Mouse (Mus musculus) kidney, postnatal 4 days (tissue): ENCODE measurements around the gene Mitf.

Experiments
- DNase-seq, 2 experiments: peaks; one replicate each; pipeline ENCODE4 v3.0.0; 2021; ENCODE audit warnings: mixed read lengths in 2 of 2

The Mitf gene

DNA sequence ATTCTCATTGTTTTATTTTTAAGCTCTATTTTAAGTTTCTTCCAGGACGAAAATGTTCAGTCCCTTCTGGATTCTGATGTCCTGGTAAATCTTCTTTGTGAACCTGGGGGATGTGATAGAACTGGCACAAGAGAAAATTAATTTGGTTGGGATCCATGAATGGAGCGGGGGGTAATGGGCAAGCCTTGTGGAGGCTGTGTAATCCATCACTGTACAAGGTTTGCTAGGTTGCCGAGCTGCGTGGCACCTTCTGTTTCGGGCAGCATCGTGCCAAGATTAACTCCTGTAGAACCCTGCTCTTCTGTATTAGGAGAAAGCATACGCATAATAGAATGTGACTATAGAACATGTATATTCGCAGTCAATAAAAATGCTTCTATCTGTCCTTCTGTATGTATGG, 76.1 kb downstream of the Mitf start:
- no peak for DNase-seq

DNA sequence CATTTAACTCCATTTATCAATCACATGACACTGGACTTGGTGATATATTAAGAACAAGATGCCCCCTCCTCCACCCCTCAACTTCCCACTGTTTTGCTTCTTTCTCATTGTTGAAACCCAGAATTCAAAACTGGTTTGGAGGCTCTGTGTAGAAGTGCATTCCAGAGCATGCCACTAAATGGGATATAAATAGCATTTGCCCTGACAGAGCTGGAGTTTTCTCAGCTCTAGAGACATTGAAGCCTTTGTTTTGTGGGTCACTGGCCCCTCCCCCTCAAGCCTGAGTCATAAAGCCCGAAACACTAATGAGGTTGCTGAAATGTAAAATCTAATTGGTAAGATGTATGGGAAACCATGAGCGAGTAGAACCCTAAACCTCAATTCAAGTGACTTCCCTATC, 76.6 kb downstream of the Mitf start:
- peak; percentile 12 to 48 for DNase-seq

DNA sequence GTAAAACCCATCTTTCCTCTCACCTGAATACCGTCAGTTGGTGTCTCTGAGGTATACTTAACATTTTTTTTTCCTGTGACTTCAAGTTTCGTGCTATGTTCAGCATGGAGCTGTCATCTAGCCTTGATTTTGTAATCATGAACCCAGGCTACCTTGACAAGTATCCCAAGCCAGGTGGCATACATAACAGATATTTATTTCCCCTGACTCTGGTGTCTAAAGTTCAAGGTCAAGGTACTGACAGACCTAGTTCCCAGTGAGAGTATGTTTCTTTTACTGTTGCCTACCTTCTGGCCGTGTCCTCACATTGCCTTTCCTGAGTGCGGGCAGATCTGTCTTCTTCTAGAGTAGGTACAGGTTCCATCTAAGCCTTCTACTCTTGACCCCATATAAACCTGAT, 78.1 kb downstream of the Mitf start:
- DNase-seq = no peak

DNA sequence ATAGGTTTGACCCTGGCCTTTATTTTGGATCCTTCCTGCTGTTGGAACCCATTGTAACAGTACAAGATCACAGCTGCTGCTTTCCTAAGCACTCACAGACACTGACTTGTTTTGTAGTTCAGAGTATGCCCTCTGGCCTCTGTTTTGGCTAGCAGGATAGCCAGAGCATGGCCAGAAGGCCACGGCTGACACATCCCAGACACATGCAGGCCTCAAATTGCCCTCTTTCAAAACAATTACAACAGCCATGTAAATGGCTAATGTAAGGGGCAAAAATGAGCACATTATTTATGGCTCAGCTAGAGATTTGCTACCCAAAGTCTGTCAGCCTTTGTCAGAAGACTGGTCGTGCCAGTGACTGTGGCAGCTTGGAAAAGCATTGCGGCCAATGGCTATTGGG, 78.8 kb downstream of the Mitf start:
- no peak for DNase-seq

DNA sequence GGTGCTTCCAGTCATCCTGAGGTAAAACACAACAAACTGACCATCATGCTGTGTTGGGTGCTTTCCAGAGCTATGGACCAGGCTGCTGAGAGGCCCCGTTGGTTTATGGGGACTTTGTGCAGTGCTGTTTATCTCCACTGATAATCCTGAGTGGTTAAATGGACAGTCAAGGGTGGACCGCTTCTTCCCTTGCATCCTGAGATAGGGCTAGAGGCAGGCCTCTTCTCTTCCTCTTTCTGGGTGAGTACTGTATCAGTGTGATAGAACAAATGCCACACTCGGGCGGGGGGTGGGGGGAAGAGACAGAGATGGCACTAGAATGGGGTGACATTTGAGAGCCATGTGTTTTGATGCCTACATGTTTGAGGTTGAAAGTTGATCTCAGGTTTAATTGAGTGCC, 81.0 kb downstream of the Mitf start:
- no peak for DNase-seq

DNA sequence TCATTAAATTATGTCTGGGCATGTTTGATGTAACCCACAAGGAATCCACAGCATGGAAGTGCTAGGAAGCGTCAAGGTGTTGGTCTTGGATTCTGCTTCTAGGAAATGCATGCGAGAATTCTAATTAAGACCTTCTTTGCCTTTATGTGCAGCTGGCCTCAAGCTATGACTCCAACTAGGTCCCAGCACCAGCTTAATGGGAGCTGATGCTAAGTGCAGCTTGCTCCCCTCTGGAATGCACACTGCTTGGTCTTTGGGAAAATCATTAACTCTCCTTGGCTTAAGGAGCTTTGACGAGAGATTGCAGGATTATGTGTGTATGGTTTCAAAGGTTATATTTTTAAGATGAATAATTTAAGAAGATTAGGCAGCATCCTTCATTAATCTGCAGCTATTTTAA, 81.7 kb downstream of the Mitf start:
- peak; percentile 23 to 51 for DNase-seq

DNA sequence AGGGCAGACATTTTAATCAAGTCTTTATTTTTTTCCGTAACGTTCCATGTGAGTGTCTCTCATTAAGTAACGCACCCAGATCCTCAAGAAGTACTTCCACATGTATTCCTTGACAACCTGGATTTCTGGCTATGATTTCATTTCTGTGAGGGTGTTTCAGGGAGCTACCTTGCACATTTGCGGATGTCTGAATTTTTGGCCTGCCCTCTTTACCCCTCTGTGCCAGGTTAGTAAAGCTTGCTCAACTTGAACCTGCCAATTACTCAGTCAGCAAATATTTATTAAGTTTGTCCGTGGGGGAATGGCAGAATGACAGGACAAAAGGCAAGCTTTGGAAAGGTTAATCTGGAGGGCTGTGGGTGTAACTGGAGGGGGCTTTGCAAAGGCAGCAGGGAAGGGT, 86.7 kb downstream of the Mitf start:
- no peak for DNase-seq

DNA sequence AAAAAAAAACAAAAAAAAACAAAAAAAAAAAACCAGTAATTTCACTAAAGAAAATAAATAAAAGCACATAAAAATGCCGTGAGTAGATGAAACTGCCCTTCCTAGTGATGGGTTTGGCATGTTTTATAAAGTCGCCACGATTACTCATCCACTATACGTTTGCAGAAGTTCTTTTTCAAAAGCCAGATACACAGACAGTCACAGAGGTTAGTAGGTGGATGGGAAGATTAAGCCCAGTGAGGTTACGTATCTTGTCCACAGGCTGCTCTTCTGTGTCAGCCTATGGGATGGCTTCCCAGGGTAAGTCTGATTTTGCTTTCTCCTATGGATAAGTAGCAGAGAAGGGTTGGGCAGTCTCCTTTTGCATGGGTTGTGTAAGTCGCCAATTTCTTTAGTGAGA, 90.3 kb downstream of the Mitf start:
- no peak for DNase-seq

DNA sequence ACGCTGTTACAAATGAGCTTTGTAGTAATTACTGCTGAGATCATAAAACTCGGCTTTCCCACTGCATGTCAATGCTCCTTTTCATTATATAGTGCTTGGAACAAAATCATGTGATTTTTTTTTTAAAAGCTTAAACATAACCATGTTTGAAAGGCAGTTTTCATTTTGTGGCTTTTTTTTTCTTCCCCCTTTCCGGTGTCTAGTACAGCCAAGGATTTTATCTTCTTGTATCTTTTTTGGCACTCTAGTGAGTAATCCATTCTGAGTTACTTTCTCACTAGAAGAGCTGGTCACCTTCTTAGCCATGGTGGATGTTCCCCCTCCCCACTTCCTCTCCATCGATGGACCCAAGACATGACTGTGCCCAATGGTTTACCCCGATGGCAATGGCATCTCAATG, 91.2 kb downstream of the Mitf start:
- no peak for DNase-seq

DNA sequence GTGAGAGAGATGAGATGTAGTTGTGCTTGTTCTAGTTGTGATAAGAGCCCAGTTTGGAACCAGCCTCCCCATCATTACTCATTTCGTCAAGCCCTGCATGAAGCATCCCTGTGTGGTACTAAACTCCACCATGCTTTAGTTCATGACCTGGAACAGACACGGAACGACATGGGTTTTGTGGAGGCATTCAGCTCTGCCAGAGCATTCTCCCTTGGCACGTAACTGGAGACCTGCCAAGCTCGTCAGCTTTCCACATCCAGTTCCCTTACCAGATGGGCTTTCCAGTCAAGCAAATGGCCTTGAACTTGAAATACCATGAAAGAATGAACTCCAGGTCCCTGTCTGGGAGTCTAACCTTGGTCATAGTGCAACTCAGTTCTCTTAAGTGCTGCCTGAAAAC, 94.7 kb downstream of the Mitf start:
- DNase-seq = peak; percentile 12 to 22

DNA sequence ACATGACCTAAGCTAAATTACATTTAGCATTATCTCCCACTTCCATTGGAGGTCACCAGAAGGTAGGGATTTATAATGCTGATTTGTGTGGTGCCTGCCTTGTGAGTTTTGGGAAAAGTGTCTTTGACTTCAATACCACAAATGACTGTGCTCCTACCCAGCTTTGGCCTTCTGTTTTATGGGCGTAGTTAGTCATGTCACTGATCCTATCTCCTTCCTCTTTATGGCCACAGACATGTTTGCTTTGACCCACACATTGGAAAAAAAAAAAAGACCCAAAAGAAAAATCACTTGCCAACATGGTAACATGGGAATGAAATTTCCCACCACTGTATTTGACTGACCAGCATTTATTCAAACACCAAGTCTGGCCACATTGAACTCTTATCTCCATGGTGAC, 95.4 kb downstream of the Mitf start:
- DNase-seq = no peak

DNA sequence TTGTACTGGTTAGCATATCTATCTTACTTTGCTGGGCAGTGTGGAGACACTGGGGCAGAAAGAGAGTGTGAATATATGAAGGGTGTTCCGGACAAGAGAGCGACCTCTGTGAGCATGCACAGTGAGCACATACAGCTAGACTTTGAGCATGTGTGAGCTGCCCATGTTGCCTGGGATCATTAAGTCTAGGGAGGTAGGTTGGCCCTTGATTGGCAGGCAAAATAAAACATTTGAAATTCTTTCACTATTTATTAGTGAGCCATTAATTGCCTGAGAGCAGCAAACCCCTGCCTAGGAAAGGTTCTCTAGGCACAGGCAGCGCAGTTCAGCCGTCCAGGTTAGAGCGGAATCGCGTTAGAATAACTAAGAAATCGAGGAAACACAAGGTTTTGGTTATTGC, 107.9 kb downstream of the Mitf start:
- peak; percentile 16 to 54 for DNase-seq

DNA sequence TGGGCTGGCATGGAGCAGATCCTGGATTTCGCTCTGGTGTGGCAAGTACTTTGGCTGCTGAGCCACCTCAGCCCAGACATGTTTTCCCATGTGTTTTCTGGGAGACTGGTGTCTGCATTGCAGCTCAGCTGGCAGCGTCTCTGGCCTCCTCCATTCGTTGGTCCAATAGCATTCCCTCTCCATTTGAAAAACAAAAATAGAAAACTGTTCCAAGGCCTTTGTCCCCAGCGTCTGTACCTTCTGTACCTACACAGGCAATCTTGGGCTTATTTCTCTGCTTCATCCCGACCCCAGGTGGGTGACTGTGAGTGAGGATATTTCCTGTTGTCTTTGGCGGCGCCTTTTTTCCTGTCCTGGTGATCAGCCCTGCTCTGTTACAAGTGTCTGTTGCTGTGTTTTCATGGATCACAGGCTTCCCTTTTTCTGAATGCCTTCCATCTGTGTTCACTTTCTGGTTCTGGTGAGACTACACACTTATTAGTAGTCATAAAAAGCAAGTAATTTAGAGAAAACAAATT, 109.6 kb downstream of the Mitf start:
- DNase-seq = no peak

DNA sequence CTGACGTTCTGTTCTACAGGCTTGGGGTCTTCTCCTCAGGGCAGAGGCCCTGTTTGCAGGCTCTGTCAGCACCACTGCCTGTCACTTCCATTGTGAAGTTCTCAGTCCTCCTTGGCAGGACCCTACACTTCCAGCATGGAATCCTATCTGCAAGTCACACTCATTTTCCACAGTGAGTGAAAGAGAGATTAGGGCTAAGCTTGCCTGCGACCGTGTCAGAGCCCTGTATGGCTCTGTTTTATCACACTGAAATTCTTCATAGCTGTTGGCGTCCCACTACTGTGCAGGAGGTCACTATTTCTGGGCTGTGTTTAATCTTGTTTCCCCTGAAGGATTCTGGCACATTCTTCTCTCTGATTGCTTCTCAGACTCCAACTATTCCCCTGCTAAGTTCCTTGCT, 111.2 kb downstream of the Mitf start:
- DNase-seq = peak in 1 of 2 experiments; percentile 15

DNA sequence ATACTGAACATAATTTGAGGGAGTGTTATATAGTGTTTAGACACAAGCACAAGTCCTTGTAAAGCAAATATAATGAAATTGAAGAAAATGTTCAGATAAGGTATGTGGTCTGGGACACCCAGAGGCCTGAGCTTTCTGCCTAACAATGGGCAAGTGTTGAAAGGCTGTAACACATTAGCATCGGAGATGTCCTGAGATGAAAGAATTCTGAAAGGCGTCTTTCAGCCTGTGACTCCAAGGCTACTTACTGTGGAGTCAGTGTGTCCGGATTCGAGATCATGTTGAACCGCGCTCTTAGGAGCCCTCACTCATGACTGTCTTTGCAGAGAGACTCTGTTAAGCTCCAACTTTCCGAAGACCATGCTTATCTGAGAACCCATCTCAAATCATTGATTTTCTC, 111.6 kb downstream of the Mitf start:
- DNase-seq = no peak

DNA sequence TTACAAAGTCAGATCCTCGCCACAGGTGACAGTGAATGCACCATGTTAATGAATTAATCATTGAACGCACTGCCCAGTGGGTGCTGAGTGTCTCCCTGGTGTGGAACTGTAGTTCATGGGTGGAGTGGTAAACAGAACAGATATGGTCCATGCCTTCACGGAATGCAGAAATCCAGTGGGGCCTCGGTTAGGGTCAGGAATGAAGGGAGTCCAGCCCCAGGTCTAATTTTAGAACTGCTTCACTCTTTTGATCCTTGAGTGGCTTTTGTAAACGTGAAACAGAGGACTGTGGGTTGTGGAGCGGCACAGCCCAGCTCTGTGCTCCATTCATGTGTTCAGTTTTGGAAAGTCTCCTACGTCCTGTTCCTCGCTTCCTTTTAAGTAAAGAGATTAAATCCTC, 112.4 kb downstream of the Mitf start:
- DNase-seq = peak; percentile 34 to 69

DNA sequence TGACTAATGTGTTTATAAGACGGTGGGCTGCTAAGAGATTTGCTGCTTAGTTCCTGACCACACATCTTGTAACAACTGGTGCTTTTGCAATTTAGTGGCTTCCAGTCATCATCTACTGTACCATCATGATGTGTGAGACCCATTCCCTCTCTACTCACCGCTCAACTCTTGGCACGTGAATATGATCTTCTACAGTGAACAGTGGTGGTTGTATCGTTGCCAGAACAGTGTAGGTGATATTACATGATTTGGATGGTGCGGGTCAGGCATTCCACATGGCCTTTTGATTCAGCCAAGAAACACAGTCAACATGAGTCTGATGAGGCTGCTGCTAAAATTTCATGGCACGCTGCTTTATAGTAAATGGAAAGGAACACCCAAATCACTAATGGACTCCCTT, 114.7 kb downstream of the Mitf start:
- no peak for DNase-seq

DNA sequence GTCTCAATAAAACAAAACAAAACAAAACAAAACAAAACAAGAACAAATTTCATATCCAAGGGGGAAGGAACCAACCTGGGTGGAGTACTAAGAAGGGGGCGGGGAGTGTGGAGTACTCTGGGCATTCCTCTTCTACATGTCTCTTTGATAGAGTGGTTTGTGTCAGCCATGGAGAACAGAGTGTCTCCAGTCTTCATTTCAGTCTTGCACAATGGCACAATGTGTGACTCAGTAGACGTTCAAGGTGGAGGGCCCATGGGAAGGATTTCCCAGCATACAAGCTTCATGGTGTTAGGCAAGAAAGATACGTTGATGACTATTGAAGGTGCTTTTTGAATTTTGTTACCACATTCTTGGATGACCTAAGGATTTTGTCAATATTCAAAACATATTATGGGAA, 117.4 kb downstream of the Mitf start:
- no peak for DNase-seq

DNA sequence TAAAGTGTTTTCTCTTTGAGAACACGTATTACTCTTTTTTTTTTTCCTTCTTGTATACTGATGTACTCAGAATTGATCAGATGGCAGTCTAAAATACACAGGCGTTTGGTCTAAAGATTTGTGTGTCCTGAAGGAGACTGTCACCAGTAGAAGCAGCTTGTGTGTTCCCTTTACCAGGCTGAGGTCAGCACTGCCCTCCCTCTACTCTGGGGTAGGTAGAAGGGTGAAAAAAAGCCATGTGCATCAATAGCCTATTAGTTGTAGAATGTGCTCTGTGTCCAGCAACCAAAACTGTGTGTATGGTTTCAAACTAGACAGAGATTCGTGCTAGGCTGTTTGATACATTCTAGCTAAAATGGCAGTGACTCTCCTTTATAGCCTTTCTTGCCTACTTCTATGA, 122.2 kb downstream of the Mitf start:
- DNase-seq = no peak

DNA sequence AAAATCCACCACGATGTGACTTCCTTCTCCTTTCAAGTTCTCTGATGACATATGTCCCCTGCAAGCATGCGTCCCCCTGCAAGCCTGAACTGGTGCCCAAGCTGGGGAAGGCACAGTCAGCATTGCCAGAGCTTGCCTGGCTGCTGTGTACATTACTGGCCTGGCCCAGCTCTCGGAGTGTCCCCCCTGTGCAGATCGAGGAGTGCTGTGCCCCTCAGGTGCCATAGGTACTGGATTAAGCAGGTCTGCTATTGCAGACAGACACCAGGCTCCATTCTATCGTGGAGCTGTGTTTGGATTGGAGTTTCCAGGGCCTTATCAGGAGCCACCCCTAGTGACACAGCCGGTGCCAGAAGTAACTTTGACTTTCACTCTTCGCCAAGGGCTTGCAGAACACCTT, 122.6 kb downstream of the Mitf start:
- peak; percentile 22 to 47 for DNase-seq

DNA sequence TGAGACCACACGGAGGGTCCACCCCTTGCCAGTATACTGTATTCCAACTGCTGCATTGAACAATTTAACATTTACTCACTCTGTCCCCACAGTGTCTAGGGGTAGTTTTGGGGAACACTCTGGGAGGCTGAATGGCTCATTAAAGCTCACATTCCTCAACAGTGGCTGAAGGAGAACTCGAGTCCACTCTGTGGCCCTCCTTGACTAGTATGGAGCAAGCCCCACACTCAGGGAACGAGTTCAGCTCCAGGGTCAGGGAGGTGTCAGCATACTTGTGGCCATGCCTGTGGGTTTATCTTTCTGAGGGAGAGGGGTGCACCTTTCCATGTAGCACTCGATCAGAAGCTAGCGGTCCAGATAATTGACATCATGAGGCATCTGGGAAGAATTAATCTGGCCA, 130.3 kb downstream of the Mitf start:
- no peak for DNase-seq

DNA sequence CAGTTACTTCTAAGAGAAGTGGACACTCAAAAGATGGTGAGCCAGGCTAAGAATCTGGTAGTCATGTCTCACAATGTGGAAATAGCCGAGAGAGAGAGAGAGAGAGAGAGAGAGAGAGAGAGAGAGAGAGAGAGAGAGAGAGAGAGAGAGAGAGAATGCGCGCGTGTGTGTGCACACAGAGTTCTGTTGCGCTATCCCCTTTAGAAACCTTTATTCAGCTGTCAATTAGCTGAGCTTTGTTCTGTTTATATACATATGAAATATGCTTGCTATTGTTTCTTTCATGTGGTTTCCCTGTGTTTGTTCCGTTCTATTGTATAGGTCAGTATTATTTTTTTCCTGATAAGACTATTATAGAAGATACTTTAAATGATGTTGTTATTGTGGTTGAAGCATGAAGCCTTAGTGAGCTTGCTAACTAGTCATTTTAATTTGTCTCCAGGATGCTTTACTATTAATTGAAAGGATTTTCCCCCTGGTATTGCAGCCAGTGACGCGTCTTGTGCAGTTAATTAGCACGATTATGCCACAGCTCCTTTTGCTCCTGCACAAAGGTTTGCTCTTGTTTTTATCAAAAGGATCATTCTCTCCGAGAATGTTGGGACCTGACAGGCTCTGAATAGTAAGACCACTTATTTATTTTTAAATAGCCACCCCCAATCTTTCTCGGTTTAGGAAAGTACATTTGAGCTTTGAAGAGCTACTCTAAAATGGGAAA, 131.2 kb downstream of the Mitf start:
- no peak for DNase-seq

DNA sequence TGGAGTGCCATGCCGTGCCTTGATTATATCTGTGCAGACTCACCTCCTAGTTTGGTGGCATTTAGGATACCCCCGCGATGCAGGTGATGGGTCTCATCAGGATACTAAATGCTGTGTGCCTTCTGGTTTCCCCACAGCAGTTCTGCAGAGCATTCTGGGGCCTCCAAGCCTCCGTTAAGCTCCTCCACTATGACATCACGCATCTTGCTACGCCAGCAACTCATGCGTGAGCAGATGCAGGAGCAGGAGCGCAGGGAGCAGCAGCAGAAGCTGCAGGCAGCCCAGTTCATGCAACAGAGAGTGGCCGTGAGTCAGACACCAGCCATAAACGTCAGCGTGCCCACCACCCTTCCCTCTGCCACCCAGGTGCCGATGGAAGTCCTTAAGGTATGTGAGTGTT, 134.1 kb downstream of the Mitf start:
- no peak for DNase-seq

DNA sequence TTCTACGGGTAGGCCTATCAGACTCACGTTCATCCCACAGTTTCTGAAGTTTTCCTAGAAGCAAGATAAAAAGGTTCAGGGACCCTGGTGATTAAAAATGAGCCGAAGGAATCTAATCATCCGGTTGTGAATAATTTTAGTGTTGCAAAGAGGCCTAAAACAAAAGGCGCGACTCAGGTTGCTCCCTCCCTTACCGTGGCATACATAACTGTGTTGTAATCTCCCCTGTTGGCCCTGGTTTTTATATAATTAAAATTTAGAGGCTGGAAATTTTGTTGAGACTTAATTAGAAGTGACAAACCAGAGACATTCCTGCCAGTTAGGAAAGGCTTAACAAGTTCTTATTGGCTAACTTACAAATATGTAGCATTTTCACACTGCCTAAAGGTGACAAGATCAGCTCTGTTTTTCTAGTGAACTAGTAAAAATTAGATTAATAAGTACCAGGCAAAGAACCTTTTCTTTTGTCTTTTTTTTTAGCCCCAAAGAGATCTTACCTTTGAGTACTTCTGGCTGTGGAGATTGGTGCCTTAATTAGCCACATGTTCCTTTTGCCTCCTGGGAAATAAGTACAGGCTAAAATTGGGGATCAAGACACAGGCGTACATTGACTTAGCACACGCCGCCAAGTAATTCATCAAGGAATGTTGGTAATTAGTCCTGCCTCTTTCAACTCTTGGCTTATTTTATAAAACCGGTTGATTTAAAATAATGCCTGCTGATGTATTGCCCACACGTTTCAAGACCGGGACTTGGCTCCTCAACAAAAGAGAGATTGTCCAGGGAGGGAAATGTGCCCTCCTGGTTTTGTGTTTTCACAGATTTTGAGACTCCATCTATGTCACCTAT, 143.4 kb downstream of the Mitf start:
- DNase-seq = no peak
